Mouse (Mus musculus): ENCODE measurements at regions not wholly inside any gene's neighbourhood (a gene's known extent, or its start where the extent isn't known, plus 50 kb on each side); places are given as distances from the start of the nearest gene placed in this dataset.

DNA sequence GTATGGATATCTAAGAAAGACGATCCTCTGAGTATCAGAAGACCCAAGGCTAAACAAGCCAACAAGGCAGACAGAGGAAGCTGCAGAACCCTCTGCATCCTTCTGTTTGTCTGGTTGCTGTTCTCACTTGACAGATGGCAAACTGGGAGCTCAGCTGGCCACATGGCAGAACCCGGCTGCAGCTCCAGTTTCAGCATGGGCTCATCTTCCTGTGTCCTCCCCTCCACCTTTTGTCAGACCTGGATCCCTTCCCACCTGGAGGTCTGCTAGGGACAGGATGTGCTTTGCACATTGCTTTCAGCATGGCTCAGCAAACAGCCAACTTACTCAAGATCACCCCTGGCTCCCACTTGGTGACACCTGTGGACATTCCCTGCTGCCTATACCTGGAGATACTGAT, 284.9 kb downstream of the Tns1 start:
- no peaks in the 10 kb centered on the region for H3K27me3 ChIP-seq (ENCODE audit: control insufficient read depth, insufficient read depth, low read length)
- H3K27ac ChIP-seq (ENCODE audit: low read length) = no peak overlapping the region
- H3K4me1 ChIP-seq (ENCODE audit: control insufficient read depth, insufficient read depth, low read length) = no peaks in the 10 kb centered on the region
- no peak overlapping the region for H3K9ac ChIP-seq (ENCODE audit: low read length)
- no peak overlapping the region for H3K4me3 ChIP-seq (ENCODE audit: low read length)
- no peaks in the 10 kb centered on the region for H3K36me3 ChIP-seq (ENCODE audit: control insufficient read depth, insufficient read depth)
- H3K4me2 ChIP-seq (ENCODE audit: low read depth, low read length) = no peak overlapping the region
- WGBS = 70% methylated on average over 2 of the region's 2 CpGs
- no peaks in the 10 kb centered on the region for H3K9me3 ChIP-seq (replicated peaks; ENCODE audit: control insufficient read depth, low read length)
- ATAC-seq (replicated peaks; ENCODE audit: extremely low read depth, insufficient read depth, low FRiP score) = no peak

DNA sequence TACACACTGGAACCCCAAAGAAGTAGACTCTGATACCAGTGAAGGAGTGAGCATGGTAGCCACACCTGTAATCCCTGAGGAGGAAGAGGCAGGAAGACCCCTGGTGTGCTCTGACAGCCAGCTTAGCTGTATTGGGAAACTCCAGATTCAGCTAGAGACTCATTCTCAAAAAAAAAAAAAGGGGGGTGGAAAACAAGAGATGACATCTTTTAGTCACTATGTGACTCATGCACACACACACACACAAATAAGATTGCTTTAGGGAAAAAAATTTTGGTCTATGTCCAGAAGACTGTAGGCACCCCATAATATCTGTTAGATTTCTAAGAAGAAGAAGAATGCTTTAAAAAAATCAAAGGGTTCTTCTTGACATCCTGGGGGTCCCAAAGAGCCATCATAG, 287.6 kb downstream of the Tns1 start:
- no peak overlapping the region for H3K4me2 ChIP-seq (ENCODE audit: low read depth, low read length)
- H3K9me3 ChIP-seq (replicated peaks; ENCODE audit: control insufficient read depth, low read length) = no peaks in the 10 kb centered on the region
- H3K27me3 ChIP-seq (ENCODE audit: control insufficient read depth, insufficient read depth, low read length) = no peaks in the 10 kb centered on the region
- H3K4me3 ChIP-seq (ENCODE audit: low read length) = no peak overlapping the region
- H3K27ac ChIP-seq (ENCODE audit: low read length) = no peak overlapping the region
- no peak for ATAC-seq (replicated peaks; ENCODE audit: extremely low read depth, insufficient read depth, low FRiP score)
- no peaks in the 10 kb centered on the region for H3K4me1 ChIP-seq (ENCODE audit: control insufficient read depth, insufficient read depth, low read length)
- H3K9ac ChIP-seq (ENCODE audit: low read length) = no peak overlapping the region
- H3K36me3 ChIP-seq (ENCODE audit: control insufficient read depth, insufficient read depth) = no peaks in the 10 kb centered on the region

DNA sequence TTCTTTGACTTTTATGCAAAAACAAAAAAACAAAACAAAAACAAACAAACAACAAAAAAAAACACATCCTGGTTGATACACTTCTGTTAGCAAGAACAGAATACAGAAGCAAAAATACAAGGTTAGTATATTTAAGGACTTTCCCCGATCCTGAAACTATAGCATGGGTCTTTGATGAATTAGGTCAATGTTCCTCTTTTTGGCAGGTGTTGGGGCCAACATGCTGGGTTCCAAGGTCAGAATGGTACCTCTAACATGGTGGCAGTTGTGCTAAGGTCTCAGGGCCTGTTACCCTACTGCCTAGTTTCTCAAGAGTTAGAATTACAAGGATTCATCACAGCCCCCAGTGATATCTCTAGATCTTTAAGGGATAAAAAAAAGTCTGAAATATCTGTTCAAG, 289.7 kb downstream of the Tns1 start:
- no peak overlapping the region for H3K4me2 ChIP-seq (ENCODE audit: low read depth, low read length)
- WGBS = 84% methylated on average over 1 of the region's 1 CpGs

DNA sequence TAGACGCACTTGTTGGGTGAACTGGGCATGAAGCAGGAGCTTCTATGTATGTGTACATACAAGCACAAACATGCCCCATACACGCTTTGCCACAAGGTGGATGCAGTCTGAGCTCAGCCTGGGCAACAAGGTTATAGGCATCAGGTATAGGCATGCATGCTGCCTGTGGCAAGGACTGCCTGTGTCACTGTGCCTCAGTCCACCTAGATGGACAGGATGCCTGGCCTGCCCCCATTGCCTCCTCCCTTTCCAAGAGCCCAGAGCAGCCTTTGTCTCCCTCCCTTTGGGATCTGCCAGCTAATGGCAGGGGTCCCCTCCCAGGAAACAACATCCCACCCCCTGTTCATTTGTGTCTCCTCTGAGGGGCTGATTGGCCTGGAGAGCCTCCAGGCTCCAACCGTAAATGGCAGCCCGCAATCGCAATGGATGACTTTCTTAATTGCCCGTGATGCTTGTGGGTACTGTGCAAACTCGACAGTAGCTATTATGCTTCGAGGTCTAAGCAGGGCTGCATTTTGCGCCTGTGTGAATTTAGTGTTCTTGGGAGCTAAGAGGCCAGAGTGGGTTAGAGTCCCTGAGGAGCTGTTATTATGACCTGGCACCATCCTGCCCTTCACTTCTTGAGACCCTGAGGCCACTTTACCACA, 293.6 kb downstream of the Tns1 start:
- Histone ChIP-seq H3K9ac (ENCODE audit: low read length) (no peak overlapping the region), H3K9me3 (replicated peaks; ENCODE audit: control insufficient read depth, low read length) (no peaks in the 10 kb centered on the region), H3K4me1 (ENCODE audit: control insufficient read depth, insufficient read depth, low read length) (0 out of 2 replicates have a peak, but pooled peaks cover 2% of the 10 kb centered on the region), H3K4me2 (ENCODE audit: low read depth, low read length) (no peak overlapping the region), H3K27ac (ENCODE audit: low read length) (no peak overlapping the region), H3K4me3 (ENCODE audit: low read length) (no peak overlapping the region), H3K36me3 (ENCODE audit: control insufficient read depth, insufficient read depth) (no peaks in the 10 kb centered on the region), H3K27me3 (ENCODE audit: control insufficient read depth, insufficient read depth, low read length) (no peaks in the 10 kb centered on the region)
- 79% methylated on average over 9 of the region's 9 CpGs for WGBS
- ATAC-seq (replicated peaks; ENCODE audit: extremely low read depth, insufficient read depth, low FRiP score) = no peak

More for the DNA sequence above, 289.7 kb downstream of the Tns1 start:
- H3K27ac ChIP-seq (ENCODE audit: low read length) = no peak overlapping the region
- H3K27me3 ChIP-seq (ENCODE audit: control insufficient read depth, insufficient read depth, low read length) = no peaks in the 10 kb centered on the region
- no peak overlapping the region for H3K9ac ChIP-seq (ENCODE audit: low read length)
- H3K4me3 ChIP-seq (ENCODE audit: low read length) = no peak overlapping the region
- H3K36me3 ChIP-seq (ENCODE audit: control insufficient read depth, insufficient read depth) = no peaks in the 10 kb centered on the region
- H3K4me1 ChIP-seq (ENCODE audit: control insufficient read depth, insufficient read depth, low read length) = no peaks in the 10 kb centered on the region
- no peak for ATAC-seq (replicated peaks; ENCODE audit: extremely low read depth, insufficient read depth, low FRiP score)
- H3K9me3 ChIP-seq (replicated peaks; ENCODE audit: control insufficient read depth, low read length) = no peaks in the 10 kb centered on the region

DNA sequence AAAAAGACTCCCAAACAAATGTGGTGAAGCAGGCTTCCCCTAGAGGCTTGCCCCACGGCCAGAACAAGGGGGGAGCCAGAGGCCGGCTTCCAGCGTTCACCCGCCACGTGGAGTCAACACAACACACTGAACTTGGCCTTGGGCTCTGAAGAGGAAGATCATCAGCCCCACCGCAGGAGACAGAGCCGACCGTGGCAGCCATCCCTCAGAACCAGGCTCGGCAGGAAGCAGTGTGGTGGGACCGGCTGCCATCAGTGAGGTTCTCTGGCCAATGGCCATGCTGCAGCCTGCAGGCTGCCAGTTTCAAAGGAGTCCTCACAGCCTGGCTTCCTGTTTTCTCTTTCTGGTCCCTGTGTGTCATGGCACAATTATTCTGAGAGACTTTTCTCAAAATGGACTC, 295.3 kb downstream of the Tns1 start:
- WGBS = 43% methylated on average over 10 of the region's 10 CpGs
- Histone ChIP-seq H3K27ac (ENCODE audit: low read length) (no peak overlapping the region), H3K4me1 (ENCODE audit: control insufficient read depth, insufficient read depth, low read length) (0 out of 2 replicates have a peak, but pooled peaks cover 2% of the 10 kb centered on the region), H3K9ac (ENCODE audit: low read length) (no peak overlapping the region), H3K4me3 (ENCODE audit: low read length) (no peak overlapping the region), H3K4me2 (ENCODE audit: low read depth, low read length) (no peak overlapping the region), H3K9me3 (replicated peaks; ENCODE audit: control insufficient read depth, low read length) (no peaks in the 10 kb centered on the region), H3K36me3 (ENCODE audit: control insufficient read depth, insufficient read depth) (no peaks in the 10 kb centered on the region), H3K27me3 (ENCODE audit: control insufficient read depth, insufficient read depth, low read length) (no peaks in the 10 kb centered on the region)
- ATAC-seq (replicated peaks; ENCODE audit: extremely low read depth, insufficient read depth, low FRiP score) = no peak

DNA sequence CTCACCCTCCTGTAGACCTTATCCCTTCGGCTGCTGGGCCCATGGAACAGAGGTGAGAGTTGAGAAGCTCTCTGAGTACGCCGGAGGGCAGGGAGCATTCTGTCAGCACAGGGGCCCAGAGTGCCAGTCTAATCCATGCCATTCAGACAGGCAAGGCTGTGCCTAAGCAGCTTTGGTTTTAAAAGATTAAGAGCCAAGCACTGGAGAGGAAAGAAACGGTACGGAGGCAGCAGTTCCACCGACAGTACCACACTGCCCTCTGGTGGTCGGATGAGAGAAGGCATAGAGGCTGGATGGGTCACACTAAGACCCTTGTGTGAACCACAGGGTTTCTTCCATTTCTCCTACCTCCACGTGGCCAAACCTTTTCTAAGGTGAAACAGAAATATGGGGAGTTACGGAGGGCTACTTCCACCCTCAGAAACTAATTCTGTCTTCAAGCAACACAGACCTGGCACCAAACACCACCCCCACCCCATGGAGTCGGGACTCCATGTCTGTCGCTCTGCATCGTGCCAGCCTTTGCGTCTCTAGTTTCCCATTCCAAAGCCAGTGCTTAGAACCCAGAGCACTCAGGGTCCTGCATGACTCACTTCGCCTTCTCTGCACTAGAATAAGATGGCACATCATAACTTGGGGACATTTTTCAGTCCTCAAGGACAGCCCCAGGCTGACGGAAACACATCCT, 297.9 kb downstream of the Tns1 start:
- Histone ChIP-seq H3K4me3 (ENCODE audit: low read length) (no peak overlapping the region), H3K9me3 (replicated peaks; ENCODE audit: control insufficient read depth, low read length) (no peaks in the 10 kb centered on the region), H3K27me3 (ENCODE audit: control insufficient read depth, insufficient read depth, low read length) (no peaks in the 10 kb centered on the region), H3K36me3 (ENCODE audit: control insufficient read depth, insufficient read depth) (no peaks in the 10 kb centered on the region), H3K4me2 (ENCODE audit: low read depth, low read length) (peak overlapping the region; percentile 52), H3K27ac (ENCODE audit: low read length) (no peak overlapping the region), H3K4me1 (ENCODE audit: control insufficient read depth, insufficient read depth, low read length) (0 out of 2 replicates have a peak, but pooled peaks cover 2% of the 10 kb centered on the region), H3K9ac (ENCODE audit: low read length) (peak overlapping the region; percentile 62)
- WGBS = 37% methylated on average over 15 of the region's 15 CpGs
- peak; percentile 74 for ATAC-seq (replicated peaks; ENCODE audit: extremely low read depth, insufficient read depth, low FRiP score)

DNA sequence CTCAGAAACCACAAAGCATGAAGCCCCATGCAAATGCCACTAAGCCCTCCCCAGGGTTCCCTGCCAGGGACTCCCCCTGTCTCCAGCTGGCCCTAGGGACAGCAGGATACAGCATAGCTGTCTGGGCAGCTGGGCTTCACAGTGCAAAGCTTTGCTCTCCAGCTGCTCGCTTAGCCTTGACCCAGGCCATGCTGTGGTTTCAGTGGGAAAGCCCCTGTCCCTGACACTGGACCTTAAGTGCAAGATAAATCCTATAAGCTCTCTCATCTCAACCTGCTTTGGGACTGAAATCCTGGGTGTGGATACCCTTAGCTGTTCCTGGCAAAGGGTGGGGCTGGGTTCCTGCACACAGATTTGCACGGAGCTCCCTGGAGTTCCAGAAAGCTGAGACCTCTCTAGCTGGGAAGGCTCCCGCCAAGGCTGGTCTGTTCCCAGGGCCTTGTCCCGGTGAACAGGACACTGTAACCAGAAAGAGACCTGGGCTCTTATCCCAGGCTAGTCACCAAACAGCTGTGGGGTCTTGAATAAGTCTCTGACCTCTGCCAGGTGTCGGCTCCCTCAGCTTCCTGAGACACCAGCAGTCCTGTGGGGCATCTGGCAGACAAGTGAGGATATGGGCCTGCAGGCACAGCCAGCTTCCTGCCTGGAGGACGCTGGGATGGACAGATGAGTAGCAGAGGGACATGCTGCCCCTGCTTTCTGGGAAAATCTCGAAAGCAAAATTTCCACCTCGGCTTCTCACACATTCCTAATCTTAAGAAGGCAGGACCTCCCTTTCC, 299.7 kb downstream of the Tns1 start:
- Histone ChIP-seq H3K36me3 (ENCODE audit: control insufficient read depth, insufficient read depth) (no peaks in the 10 kb centered on the region), H3K4me2 (ENCODE audit: low read depth, low read length) (no peak overlapping the region), H3K27me3 (ENCODE audit: control insufficient read depth, insufficient read depth, low read length) (no peaks in the 10 kb centered on the region), H3K4me3 (ENCODE audit: low read length) (no peak overlapping the region), H3K9me3 (replicated peaks; ENCODE audit: control insufficient read depth, low read length) (no peaks in the 10 kb centered on the region), H3K9ac (ENCODE audit: low read length) (no peak overlapping the region), H3K27ac (ENCODE audit: low read length) (no peak overlapping the region), H3K4me1 (ENCODE audit: control insufficient read depth, insufficient read depth, low read length) (0 out of 2 replicates have a peak, but pooled peaks cover 2% of the 10 kb centered on the region)
- ATAC-seq (replicated peaks; ENCODE audit: extremely low read depth, insufficient read depth, low FRiP score) = no peak
- WGBS = 58% methylated on average over 8 of the region's 8 CpGs

DNA sequence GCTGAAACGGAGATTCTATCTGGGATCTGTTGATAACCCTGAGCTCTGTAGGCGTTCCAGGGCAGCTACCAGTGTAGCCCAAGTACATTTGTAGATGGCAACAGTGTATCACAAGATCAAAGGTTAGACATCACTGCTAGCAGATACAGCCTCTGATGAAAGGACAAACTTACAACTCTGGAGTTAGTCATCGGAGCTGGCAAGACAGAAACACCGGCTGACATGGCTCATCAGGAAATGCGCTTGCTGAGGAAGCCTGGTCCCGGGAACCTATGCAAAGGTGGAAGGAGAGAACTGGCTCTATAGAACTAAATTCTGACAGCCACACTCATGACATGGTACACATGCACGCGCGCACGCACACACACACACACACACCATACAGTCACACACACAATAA, 300.5 kb downstream of the Tns1 start:
- no peak for ATAC-seq (replicated peaks; ENCODE audit: extremely low read depth, insufficient read depth, low FRiP score)
- Histone ChIP-seq H3K4me1 (ENCODE audit: control insufficient read depth, insufficient read depth, low read length) (0 out of 2 replicates have a peak, but pooled peaks cover 2% of the 10 kb centered on the region), H3K9me3 (replicated peaks; ENCODE audit: control insufficient read depth, low read length) (no peaks in the 10 kb centered on the region), H3K27ac (ENCODE audit: low read length) (no peak overlapping the region), H3K27me3 (ENCODE audit: control insufficient read depth, insufficient read depth, low read length) (no peaks in the 10 kb centered on the region), H3K36me3 (ENCODE audit: control insufficient read depth, insufficient read depth) (no peaks in the 10 kb centered on the region), H3K4me2 (ENCODE audit: low read depth, low read length) (no peak overlapping the region), H3K9ac (ENCODE audit: low read length) (no peak overlapping the region), H3K4me3 (ENCODE audit: low read length) (no peak overlapping the region)
- WGBS = 84% methylated on average over 10 of the region's 10 CpGs

DNA sequence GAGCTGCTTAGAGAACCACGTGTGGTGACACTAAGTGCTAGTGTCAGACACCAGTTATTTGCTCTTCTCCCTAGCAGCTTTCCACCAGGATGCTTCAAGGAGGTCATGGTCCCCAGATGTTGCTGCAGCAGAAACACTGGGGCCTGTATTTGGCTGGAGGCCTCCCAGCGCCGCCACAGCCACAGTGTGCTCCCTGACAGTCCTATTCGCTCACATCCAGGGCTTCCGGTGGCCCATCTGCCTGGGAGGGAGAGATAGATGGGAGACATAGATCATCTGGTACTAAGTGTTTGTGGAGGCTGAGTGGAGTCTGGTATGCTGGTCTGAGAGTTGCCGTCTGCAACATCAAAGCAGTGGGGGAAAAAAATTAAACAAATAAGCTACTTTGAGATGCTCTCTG, 301.6 kb downstream of the Tns1 start:
- no peaks in the 10 kb centered on the region for H3K9me3 ChIP-seq (replicated peaks; ENCODE audit: control insufficient read depth, low read length)
- 0 out of 2 replicates have a peak, but pooled peaks cover 2% of the 10 kb centered on the region for H3K4me1 ChIP-seq (ENCODE audit: control insufficient read depth, insufficient read depth, low read length)
- no peak overlapping the region for H3K9ac ChIP-seq (ENCODE audit: low read length)
- no peak overlapping the region for H3K27ac ChIP-seq (ENCODE audit: low read length)
- WGBS = 68% methylated on average over 6 of the region's 6 CpGs
- ATAC-seq (replicated peaks; ENCODE audit: extremely low read depth, insufficient read depth, low FRiP score) = no peak
- no peaks in the 10 kb centered on the region for H3K36me3 ChIP-seq (ENCODE audit: control insufficient read depth, insufficient read depth)
- no peak overlapping the region for H3K4me2 ChIP-seq (ENCODE audit: low read depth, low read length)
- no peak overlapping the region for H3K4me3 ChIP-seq (ENCODE audit: low read length)
- H3K27me3 ChIP-seq (ENCODE audit: control insufficient read depth, insufficient read depth, low read length) = no peaks in the 10 kb centered on the region

Measured in heart, embryonic 16.5 days (tissue).